Mouse (Mus musculus) heart, embryonic 13.5 days (tissue): ENCODE results near the gene N4bp3. TPM values are rescaled to one million over a fixed set of nuclear protein-coding genes. Genes with fewer than 3 reads are reported as not detected.
"Not testable (repeated sequence)": the region's sequence is repeated elsewhere in the genome, so short reads cannot be mapped to it uniquely, and the experiment has no call there.

Experiments
- ATAC-seq: fragments of 200-750 bp; cut with Nextera tagmentation; 2 replicates; pipeline ENCODE4 v1.8.0; 2017; ENCODE audit warnings: moderate TSS enrichment; ENCODE audit not compliant: insufficient number of reproducible peaks, low FRiP score, low TSS enrichment; ENCODE audit errors: extremely low read depth
- H3K27ac ChIP-seq: fragments of 300-500 bp; sonication (generic); replicated peaks from 2 replicates; pipeline ENCODE4 v1.5.1; 2015; ENCODE audit warnings: moderate library complexity, mild to moderate bottlenecking, inconsistent platforms
- H3K27me3 ChIP-seq: fragments of 300-500 bp; sonication (generic); replicated peaks from 2 replicates; pipeline ENCODE4 v1.6.1; 2015; ENCODE audit warnings: mild to moderate bottlenecking, inconsistent platforms
- H3K36me3 ChIP-seq: fragments of 300-500 bp; sonication (generic); 2 replicates; pipeline ENCODE4 v1.6.1; 2015; ENCODE audit warnings: mild to moderate bottlenecking, inconsistent platforms
- H3K4me1 ChIP-seq: fragments of 300-500 bp; sonication (generic); 2 replicates; pipeline ENCODE4 v1.6.1; 2015; ENCODE audit warnings: inconsistent platforms
- H3K4me2 ChIP-seq: fragments of 300-500 bp; sonication (generic); 2 replicates; pipeline ENCODE4 v1.6.1; 2015; ENCODE audit warnings: inconsistent platforms, mild to moderate bottlenecking, moderate library complexity
- H3K4me3 ChIP-seq: fragments of 300-500 bp; sonication (generic); 2 replicates; pipeline ENCODE4 v1.5.1; 2015; ENCODE audit warnings: moderate library complexity, mild to moderate bottlenecking, inconsistent platforms
- H3K9ac ChIP-seq: fragments of 300-500 bp; sonication (generic); 2 replicates; pipeline ENCODE4 v1.6.1; 2015; ENCODE audit warnings: inconsistent platforms, mild to moderate bottlenecking, moderate library complexity
- H3K9me3 ChIP-seq: fragments of 300-500 bp; sonication (generic); 2 replicates; pipeline ENCODE4 v1.6.1; 2016; ENCODE audit warnings: inconsistent platforms
- WGBS: fragments of 180-500 bp; shearing (Covaris S2); methylation state at CpG from one replicate; pipeline ENCODE4 v1.1.7; 2015; ENCODE audit warnings: mixed read lengths; 5-methylcytosine and 5-hydroxymethylcytosine counted together
- polyA plus RNA-seq: library from polyadenylated mRNA; unstranded; fragments of >200 nt; fragmentation: Nextera tagmentation; extraction: Ambion mirVana; gene quantifications from 2 replicates; pipeline ENCODE4 v1.2.1, GENCODE M21; 2015

The N4bp3 gene
- polyA plus RNA-seq, 1 experiment from 2014 or later: 14.1 TPM

DNA sequence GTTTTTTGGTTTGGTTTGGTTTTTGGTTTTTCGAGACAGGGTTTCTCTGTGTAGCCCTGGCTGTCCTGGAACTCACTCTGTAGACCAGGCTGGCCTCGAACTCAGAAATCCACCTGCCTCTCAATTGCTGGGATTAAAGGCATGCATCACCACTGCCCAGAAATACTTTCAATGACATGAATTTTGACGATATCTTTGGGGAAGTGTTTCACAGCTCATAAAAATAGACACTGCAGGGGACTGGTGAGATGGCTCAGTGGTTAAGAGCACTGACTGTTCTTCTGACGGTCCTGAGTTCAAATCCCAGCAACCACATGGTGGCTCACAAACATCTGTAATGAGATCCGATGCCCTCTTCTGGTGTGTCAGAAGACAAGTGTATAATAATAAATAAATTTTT is 40.7 kb downstream of the N4bp3 start:
- not testable (repeated sequence) for H3K4me2 ChIP-seq, H3K9ac ChIP-seq, H3K4me3 ChIP-seq, ATAC-seq, H3K27ac ChIP-seq, H3K9me3 ChIP-seq, H3K27me3 ChIP-seq, H3K36me3 ChIP-seq
- 73% methylated on average over 5 of the region's 5 CpGs for WGBS
- H3K4me1 ChIP-seq: peaks cover 17% of the 10 kb centered on the region

DNA sequence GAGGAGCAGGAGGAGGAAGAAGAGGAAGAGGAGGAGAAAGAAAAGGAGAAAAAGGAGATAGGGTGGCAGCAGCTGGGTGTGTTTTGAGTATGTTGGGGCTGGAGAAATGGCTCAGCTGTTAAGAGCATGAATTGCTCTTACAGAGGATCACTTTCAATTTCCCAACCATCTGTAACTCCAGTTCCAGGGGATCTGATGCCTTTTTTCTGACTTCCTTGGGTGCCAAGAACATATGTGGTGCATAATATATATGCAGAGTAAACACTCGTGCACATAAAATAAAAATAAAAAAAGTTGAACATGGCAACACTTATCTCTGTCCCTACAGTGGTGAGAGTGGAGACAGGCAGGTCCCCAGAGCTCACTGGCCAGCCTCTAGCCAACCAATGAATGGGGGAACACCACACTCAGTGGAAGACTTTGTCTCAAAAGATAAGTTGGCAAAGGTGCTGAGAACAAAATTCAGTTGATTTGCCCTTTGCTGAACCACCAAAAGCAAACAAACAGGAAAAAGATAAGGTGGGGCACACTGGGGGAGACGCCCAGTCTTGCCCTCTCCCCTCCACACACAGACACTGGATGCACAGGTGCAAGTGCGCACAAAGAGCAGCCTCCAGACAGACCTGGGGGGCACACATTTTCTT is 41.3 kb downstream of the N4bp3 start:
- Histone ChIP-seq H3K27me3 (no peaks in the 10 kb centered on the region), H3K4me1 (peaks cover 18% of the 10 kb centered on the region), H3K9me3 (no peaks in the 10 kb centered on the region), H3K36me3 (peaks cover 12% of the 10 kb centered on the region), H3K4me3 (no peak overlapping the region), H3K9ac (no peak overlapping the region), H3K4me2 (no peak overlapping the region), H3K27ac (no peak overlapping the region)
- 61% methylated on average over 3 of the region's 3 CpGs for WGBS
- no peak for ATAC-seq

DNA sequence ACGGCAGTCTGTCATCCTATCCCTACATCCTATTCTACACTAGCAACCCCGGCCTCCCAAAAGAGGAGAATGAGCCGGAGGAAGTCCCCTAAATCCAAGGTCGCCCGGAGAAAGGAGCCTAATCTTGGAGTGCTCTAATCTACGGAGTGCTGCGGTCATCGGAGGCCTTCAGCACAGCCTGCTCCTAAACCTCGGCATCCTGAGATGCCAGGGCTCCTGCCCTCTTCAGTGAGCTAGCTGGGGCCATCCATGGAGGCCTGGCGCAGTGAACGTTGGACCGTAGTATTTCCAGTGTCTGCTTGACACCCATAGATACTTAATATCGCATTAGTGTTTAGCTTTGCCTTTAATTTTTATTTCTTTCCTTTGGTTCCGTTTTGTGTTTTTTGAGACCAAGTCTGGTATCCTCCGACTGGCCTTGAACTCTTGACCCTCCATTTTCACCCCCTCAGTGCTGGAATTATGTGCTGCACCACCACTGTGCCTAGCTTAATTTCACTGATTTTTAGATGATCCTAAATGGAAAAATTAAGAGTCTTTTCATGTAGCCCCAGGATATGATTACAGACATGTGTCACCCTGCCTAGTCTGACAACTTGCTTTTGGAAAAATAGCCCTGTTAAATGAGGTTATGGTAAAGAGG is 43.4 kb downstream of the N4bp3 start:
- WGBS: 10% methylated on average over 15 of the region's 15 CpGs

DNA sequence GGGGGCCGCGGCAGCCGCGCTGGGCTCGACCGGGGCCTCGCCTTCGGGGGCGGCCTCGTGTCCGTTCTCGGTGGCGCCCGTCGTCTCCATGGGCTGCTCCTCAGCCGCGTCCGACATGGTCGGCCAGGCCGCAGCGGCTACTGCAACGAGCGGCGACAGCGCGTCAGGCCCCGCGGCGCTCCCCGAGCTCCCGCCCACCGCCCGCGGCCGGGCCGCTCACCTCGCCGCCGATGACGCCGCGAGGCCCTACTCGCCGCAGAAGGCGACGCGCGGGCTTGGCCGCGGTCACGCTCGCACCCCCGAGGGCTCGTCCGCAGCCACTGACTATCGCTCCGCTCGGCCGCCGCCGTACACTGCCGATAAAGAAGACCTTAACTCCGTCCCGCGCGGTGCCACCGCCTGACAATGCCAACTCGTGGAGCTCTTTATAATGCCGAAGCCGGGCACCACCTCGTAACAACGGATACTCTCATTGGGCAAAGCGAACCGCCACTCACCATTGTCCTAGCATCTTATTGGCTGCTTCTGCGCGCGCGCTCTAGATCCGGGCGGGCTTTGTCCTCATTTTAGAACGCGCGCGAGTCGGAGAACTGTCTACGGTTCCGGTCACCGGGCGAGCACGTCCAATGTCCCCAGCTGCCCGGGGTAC is 44.1 kb downstream of the N4bp3 start, which contains the start of gene Hnrnpab:
Gene Hnrnpab (minus strand): TSS at position 401 of the 649 bp plus-strand sequence.
- peak; percentile 85 for ATAC-seq
- H3K36me3 ChIP-seq: peaks cover 41% of the 10 kb centered on the region
- peak within 1 kb of the TSS; percentile 100 for H3K9ac ChIP-seq
- H3K4me1 ChIP-seq: peaks cover 46% of the 10 kb centered on the region
- H3K4me3 ChIP-seq: peak within 1 kb of the TSS; percentile 96
- H3K4me2 ChIP-seq: peak within 1 kb of the TSS; percentile 98
- H3K27ac ChIP-seq: peak within 1 kb of the TSS; percentile 95
- WGBS: under 1% methylated on average over 91 of the region's 91 CpGs
- no peaks in the 10 kb centered on the region for H3K9me3 ChIP-seq
- H3K27me3 ChIP-seq: no peaks in the 10 kb centered on the region

More for the DNA sequence above, 43.4 kb downstream of the N4bp3 start:
- peaks cover 40% of the 10 kb centered on the region for H3K4me1 ChIP-seq
- H3K27me3 ChIP-seq: no peaks in the 10 kb centered on the region
- peak overlapping the region; percentile 100 for H3K9ac ChIP-seq
- H3K27ac ChIP-seq: peak overlapping the region; percentile 82
- no peak; the same call in 1 of the 2 replicates for ATAC-seq
- H3K36me3 ChIP-seq: peaks cover 34% of the 10 kb centered on the region
- H3K4me2 ChIP-seq: peak overlapping the region; percentile 98
- peak overlapping the region; percentile 96 for H3K4me3 ChIP-seq
- H3K9me3 ChIP-seq: no peaks in the 10 kb centered on the region

DNA sequence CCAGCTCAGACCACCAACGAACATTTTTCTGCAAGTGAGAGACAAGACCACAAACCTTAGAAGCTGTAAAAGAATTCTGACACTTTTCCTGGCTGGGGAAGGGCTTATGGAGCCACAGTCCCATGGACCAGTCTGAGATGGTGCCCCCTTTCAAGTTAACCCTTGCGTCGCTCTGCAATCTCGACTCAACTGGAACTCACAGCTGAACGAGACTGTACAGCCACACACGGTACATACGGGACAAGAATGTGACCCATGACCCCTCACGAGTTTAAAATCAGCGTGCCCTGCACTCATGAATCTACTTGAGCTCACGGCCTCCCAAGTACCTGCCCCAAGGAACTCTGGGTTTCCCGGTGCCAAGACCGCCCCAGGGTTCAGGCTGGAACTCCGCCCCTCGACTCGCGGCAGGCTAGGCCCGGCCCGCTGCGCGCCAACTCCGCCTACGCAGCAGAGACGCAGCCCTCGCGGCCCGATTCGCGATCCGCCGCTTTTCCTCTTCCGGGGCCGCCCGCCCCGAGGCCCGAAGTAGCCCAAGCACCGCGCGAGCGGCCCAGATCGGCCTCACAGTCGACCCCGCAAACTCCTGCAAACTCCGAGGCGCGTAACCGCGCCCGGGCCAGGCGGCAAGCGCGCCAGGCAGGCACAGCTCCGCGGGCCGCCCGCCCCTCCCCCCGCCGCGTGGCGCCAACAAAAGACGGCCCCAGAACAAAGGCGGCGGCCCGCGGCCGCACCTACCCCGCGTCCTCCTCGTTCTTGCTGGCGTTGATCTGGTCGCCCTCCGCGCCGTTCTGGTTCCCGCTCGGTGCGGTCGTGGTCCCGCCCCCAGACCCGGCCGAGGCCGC is 44.8 kb downstream of the N4bp3 start:
- Histone ChIP-seq H3K9ac (peak overlapping the region; percentile 100), H3K4me3 (peak overlapping the region; percentile 96), H3K4me1 (peaks cover 46% of the 10 kb centered on the region), H3K9me3 (no peaks in the 10 kb centered on the region), H3K27ac (peak overlapping the region; percentile 95), H3K27me3 (no peaks in the 10 kb centered on the region), H3K4me2 (peak overlapping the region; percentile 98), H3K36me3 (peaks cover 48% of the 10 kb centered on the region)
- peak; percentile 59 for ATAC-seq
- WGBS: under 1% methylated on average over 80 of the region's 81 CpGs

DNA sequence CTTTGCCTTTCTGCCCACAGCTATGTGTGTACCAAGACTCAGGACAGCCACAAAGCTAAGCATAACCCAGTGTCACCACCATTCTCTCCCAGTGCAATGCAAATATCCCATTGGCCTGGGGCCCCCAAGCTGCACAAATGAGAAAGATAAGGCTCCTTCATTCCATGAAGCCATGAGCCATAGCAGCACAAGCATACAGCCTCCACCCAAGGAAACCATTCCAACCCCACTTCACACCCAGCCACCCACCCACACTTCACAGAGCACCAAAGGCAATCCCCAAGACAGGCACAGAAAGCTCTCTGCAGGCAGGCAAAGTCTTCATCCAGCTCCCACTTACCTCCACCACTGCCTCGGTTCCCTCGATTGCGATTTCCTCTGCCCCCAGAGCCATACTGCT is 48.4 kb downstream of the N4bp3 start:
- H3K4me2 ChIP-seq: no peak overlapping the region
- H3K27ac ChIP-seq: no peak overlapping the region
- peaks cover 42% of the 10 kb centered on the region for H3K4me1 ChIP-seq
- WGBS: 82% methylated on average over 3 of the region's 3 CpGs
- no peak overlapping the region for H3K4me3 ChIP-seq
- H3K9me3 ChIP-seq: no peaks in the 10 kb centered on the region
- H3K36me3 ChIP-seq: peaks cover 84% of the 10 kb centered on the region
- peak overlapping the region; percentile 33; the same call in 1 of the 2 replicates for H3K9ac ChIP-seq
- no peaks in the 10 kb centered on the region for H3K27me3 ChIP-seq
- ATAC-seq: no peak

- Histone ChIP-seq H3K36me3 (peaks cover 100% of the 10 kb centered on the region), H3K27ac (no peak overlapping the region), H3K4me2 (no peak overlapping the region), H3K9ac (no peak overlapping the region), H3K4me1 (peaks cover 9% of the 10 kb centered on the region), H3K27me3 (no peaks in the 10 kb centered on the region), H3K4me3 (no peak overlapping the region), H3K9me3 (no peaks in the 10 kb centered on the region)
- ATAC-seq: no peak
- 62% methylated on average over 2 of the region's 2 CpGs for WGBS
Observed at GRCm38 (mm10) chr11:51597553-51597952, 53.1 kb downstream of the N4bp3 start.

- no peak overlapping the region for H3K4me3 ChIP-seq
- no peak overlapping the region for H3K27ac ChIP-seq
- H3K9ac ChIP-seq: no peak overlapping the region
- ATAC-seq: no peak
- no peak overlapping the region for H3K4me2 ChIP-seq
- 100% methylated on average over 1 of the region's 1 CpGs for WGBS
- H3K36me3 ChIP-seq: peaks cover 100% of the 10 kb centered on the region
- H3K4me1 ChIP-seq: peaks cover 11% of the 10 kb centered on the region
- no peaks in the 10 kb centered on the region for H3K27me3 ChIP-seq
- H3K9me3 ChIP-seq: no peaks in the 10 kb centered on the region
Observed at GRCm38 (mm10) chr11:51595459-51596083, 55.1 kb downstream of the N4bp3 start.

DNA sequence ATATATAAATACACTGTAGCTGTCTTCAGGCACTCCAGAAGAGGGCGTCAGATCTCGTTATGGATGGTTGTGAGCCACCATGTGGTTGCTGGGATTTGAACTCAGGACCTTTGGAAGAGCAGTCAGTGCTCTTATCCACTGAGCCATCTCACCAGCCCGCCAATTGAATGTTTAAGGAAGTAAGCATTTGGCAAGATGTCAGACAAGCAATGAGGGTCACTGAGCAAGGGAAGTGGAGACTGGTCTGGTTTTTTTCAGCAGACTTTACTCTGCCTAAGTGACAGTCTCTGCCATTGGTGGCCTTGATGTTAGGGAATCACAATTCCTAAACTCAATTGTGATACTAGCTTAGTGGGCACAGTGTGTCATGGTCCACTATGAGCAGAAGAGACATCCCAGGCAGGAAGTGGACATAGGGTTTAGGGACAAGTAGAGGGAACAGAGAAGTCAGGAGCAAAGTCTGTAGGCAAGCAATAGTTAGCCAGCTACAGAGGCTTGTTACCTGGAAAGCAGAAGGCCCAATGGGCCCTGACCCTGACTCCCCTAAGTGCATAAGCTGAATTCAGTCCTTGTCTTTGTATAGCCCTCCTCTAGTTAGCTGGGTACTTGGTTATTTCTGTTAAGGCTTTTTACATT is 55.8 kb downstream of the N4bp3 start:
- ATAC-seq: no peak
- Histone ChIP-seq H3K4me1 (peaks cover 11% of the 10 kb centered on the region), H3K4me2 (no peak overlapping the region), H3K27ac (no peak overlapping the region), H3K9me3 (no peaks in the 10 kb centered on the region), H3K4me3 (no peak overlapping the region), H3K27me3 (no peaks in the 10 kb centered on the region), H3K9ac (no peak overlapping the region), H3K36me3 (peaks cover 99% of the 10 kb centered on the region)
- whole genome bisulfite sequencing: 68% methylated on average over 3 of the region's 3 CpGs

DNA sequence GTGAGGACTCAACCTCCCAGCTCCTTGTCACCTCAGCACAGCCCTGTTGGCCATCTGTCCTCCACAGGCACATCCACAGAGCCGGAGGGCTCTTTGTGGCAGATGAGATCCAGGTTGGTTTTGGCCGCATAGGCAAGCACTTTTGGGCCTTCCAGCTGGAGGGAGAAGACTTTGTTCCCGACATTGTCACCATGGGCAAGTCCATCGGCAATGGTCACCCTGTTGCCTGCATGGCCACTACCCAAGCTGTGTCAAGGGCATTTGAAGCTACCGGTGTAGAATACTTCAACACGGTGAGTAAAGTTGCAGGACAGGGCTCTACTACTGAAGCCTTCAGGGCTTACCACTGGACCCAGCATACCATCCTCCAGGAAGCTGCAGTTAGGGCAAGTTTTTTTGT is 56.8 kb downstream of the N4bp3 start:
- Histone ChIP-seq H3K27me3 (no peaks in the 10 kb centered on the region), H3K9me3 (no peaks in the 10 kb centered on the region), H3K27ac (no peak overlapping the region), H3K36me3 (peaks cover 99% of the 10 kb centered on the region), H3K4me3 (no peak overlapping the region), H3K9ac (no peak overlapping the region), H3K4me1 (peaks cover 11% of the 10 kb centered on the region), H3K4me2 (no peak overlapping the region)
- ATAC-seq: no peak
- 93% methylated on average over 6 of the region's 6 CpGs for WGBS
